Mouse (Mus musculus): Measurements from ENCODE around the gene Olfr685. TPM values are rescaled to one million over a fixed set of nuclear protein-coding genes. Genes with fewer than 3 reads are reported as not detected.

Olfr685 gene
- polyA plus RNA-seq, 1 experiment from 2014 or later = not detected

Other genes with a start within 250 kb of the Olfr685 start
- gene Olfr670, start 223.4 kb downstream of the Olfr685 start, polyA plus RNA-seq (2016; fragmentation: Nextera tagmentation; extraction: Ambion mirVana) = not detected in 2 replicates
- gene Olfr671, start 206.9 kb downstream of the Olfr685 start, polyA plus RNA-seq (2016; fragmentation: Nextera tagmentation; extraction: Ambion mirVana) = not detected in 2 replicates
- gene Olfr672, start 184.0 kb downstream of the Olfr685 start, polyA plus RNA-seq (2016; fragmentation: Nextera tagmentation; extraction: Ambion mirVana) = not detected in 2 replicates
- gene Olfr675, start 157.6 kb downstream of the Olfr685 start, polyA plus RNA-seq (2016; fragmentation: Nextera tagmentation; extraction: Ambion mirVana) = not detected in 2 replicates
- not detected in 2 replicates for gene Olfr676, start 153.3 kb downstream of the Olfr685 start, polyA plus RNA-seq (2016; fragmentation: Nextera tagmentation; extraction: Ambion mirVana)
- gene Olfr677, start 134.6 kb downstream of the Olfr685 start, polyA plus RNA-seq (2016; fragmentation: Nextera tagmentation; extraction: Ambion mirVana) = not detected in 2 replicates
- gene Olfr678, start 121.5 kb downstream of the Olfr685 start, polyA plus RNA-seq (2016; fragmentation: Nextera tagmentation; extraction: Ambion mirVana) = not detected in 2 replicates
- gene Olfr679, start 104.8 kb downstream of the Olfr685 start, polyA plus RNA-seq (2016; fragmentation: Nextera tagmentation; extraction: Ambion mirVana) = not detected in 2 replicates
- not detected in 2 replicates for gene Olfr680-ps1, start 93.2 kb downstream of the Olfr685 start, polyA plus RNA-seq (2016; fragmentation: Nextera tagmentation; extraction: Ambion mirVana)
- gene Olfr681, start 69.2 kb downstream of the Olfr685 start, polyA plus RNA-seq (2016; fragmentation: Nextera tagmentation; extraction: Ambion mirVana) = not detected in 2 replicates
- not detected in 2 replicates for gene Olfr683, start 39.0 kb downstream of the Olfr685 start, polyA plus RNA-seq (2016; fragmentation: Nextera tagmentation; extraction: Ambion mirVana)
- not detected in 2 replicates for gene Olfr684, start 22.4 kb downstream of the Olfr685 start, polyA plus RNA-seq (2016; fragmentation: Nextera tagmentation; extraction: Ambion mirVana)
- not detected in 2 replicates for gene Olfr686, start 21.5 kb upstream of the Olfr685 start, polyA plus RNA-seq (2016; fragmentation: Nextera tagmentation; extraction: Ambion mirVana)
- gene Olfr688, start 102.1 kb upstream of the Olfr685 start, polyA plus RNA-seq (2016; fragmentation: Nextera tagmentation; extraction: Ambion mirVana) = not detected in 2 replicates
- gene Olfr689, start 125.2 kb upstream of the Olfr685 start, polyA plus RNA-seq (2016; fragmentation: Nextera tagmentation; extraction: Ambion mirVana) = not detected in 2 replicates
- gene Olfr690, start 148.1 kb upstream of the Olfr685 start, polyA plus RNA-seq (2016; fragmentation: Nextera tagmentation; extraction: Ambion mirVana) = not detected in 2 replicates
- gene Olfr691, start 156.3 kb upstream of the Olfr685 start, polyA plus RNA-seq (2016; fragmentation: Nextera tagmentation; extraction: Ambion mirVana) = 0.14 and 0.15 TPM in 2 replicates
- gene Olfr692, start 182.2 kb upstream of the Olfr685 start, polyA plus RNA-seq (2016; fragmentation: Nextera tagmentation; extraction: Ambion mirVana) = not detected in 2 replicates
- gene Gm5901, start 189.0 kb upstream of the Olfr685 start, polyA plus RNA-seq (2016; fragmentation: Nextera tagmentation; extraction: Ambion mirVana) = not detected in 2 replicates
- gene Fam160a2, start 214.0 kb upstream of the Olfr685 start, polyA plus RNA-seq (2016; fragmentation: Nextera tagmentation; extraction: Ambion mirVana) = 45.9 and 47.0 TPM in 2 replicates
- gene Cnga4, start 218.6 kb upstream of the Olfr685 start, polyA plus RNA-seq (2016; fragmentation: Nextera tagmentation; extraction: Ambion mirVana) = 0.05 TPM in 1 of 2 replicates, not detected in the other
- 0.05 TPM in 2 replicates for gene Cckbr, start 239.7 kb upstream of the Olfr685 start, polyA plus RNA-seq (2016; fragmentation: Nextera tagmentation; extraction: Ambion mirVana)